8 mouse cellular contexts compared by ENCODE assay signal in genomic region chr10:93310721-93311411, GRCm38 (mm10). TPM values are rescaled to one million over a fixed set of nuclear protein-coding genes. Genes with fewer than 3 reads are reported as not detected.
DNase-seq lines count a peak whose midpoint lies in the region; ATAC-seq and TF ChIP-seq lines count a peak whose summit lies in the region.

TSS of gene Elk3 (minus strand) at chr10:93311135.

- H3K36me3 ChIP-seq in hindbrain, embryonic 15.5 days = no peaks in the 10 kb centered on the region
- no peaks in the 10 kb centered on the region for H3K36me3 ChIP-seq in liver, embryonic 11.5 days (ENCODE audit: control insufficient read depth, insufficient read depth, low read length)

- peak; percentile 59 for ATAC-seq in cerebellum, adult (ENCODE audit: insufficient number of reproducible peaks, low FRiP score, low TSS enrichment)
- peak; percentile 79 for ATAC-seq in hindbrain, embryonic 15.5 days (ENCODE audit: low FRiP score, low read depth)
- ATAC-seq in liver, embryonic 11.5 days (replicated peaks; ENCODE audit: low FRiP score) = peak; percentile 66
- peak; percentile 53; the same call in 1 of the 2 replicates for ATAC-seq in monocyte, adult 5-6 weeks (replicated peaks; ENCODE audit: insufficient number of reproducible peaks, low FRiP score, low TSS enrichment, poor library complexity, severe bottlenecking)

- no peak for DNase-seq in cerebellum, adult 11-12 months
- peak; percentile 69 for DNase-seq in adrenal gland, postnatal 25 days
- peak; percentile 73 for DNase-seq in gastrocnemius, adult 2 months
- DNase-seq in liver, embryonic 11.5 days (ENCODE audit: low spot score) = peak; percentile 67
- peak; percentile 14 for DNase-seq in testis, postnatal 14 days (ENCODE audit: low spot score)

- H3K9ac ChIP-seq in hindbrain, embryonic 15.5 days = peak within 1 kb of the TSS; percentile 48
- peak within 1 kb of the TSS; percentile 75 for H3K9ac ChIP-seq in liver, embryonic 11.5 days (ENCODE audit: low read depth, low read length)

- WGBS in hindbrain, embryonic 15.5 days = under 1% methylated on average over 50 of the region's 53 CpGs
- WGBS in liver, embryonic 11.5 days = under 1% methylated on average over 49 of the region's 53 CpGs

- no peak for TF ChIP-seq CTCF in gastrocnemius, adult 2 months (IDR thresholded peaks at IDR 0.05)

- H3K27ac ChIP-seq in gastrocnemius, adult 2 months = peak within 1 kb of the TSS; percentile 93
- H3K27ac ChIP-seq in hindbrain, embryonic 15.5 days (replicated peaks) = peak within 1 kb of the TSS; percentile 61
- peak within 1 kb of the TSS; percentile 86 for H3K27ac ChIP-seq in liver, embryonic 11.5 days (ENCODE audit: low read depth, low read length)

- H3K4me2 ChIP-seq in hindbrain, embryonic 15.5 days = peak within 1 kb of the TSS; percentile 98
- H3K4me2 ChIP-seq in liver, embryonic 11.5 days = peak within 1 kb of the TSS; percentile 89

- H3K9me3 ChIP-seq in hindbrain, embryonic 15.5 days = peaks cover 5% of the 10 kb centered on the region; the same call in 1 of the 2 replicates
- H3K9me3 ChIP-seq in liver, embryonic 11.5 days (ENCODE audit: control insufficient read depth, low read length) = no peaks in the 10 kb centered on the region

- intact Hi-C loops in gastrocnemius, adult 2 months (cut with DNase I) = loop anchor here (5.0 kb wide), 1 partner anchor 106 kb away; no protein-coding TSS in a partner anchor

- peak within 1 kb of the TSS; percentile 92 for H3K4me3 ChIP-seq in gastrocnemius, adult 2 months
- peak within 1 kb of the TSS; percentile 48 for H3K4me3 ChIP-seq in hindbrain, embryonic 15.5 days
- H3K4me3 ChIP-seq in liver, embryonic 11.5 days (ENCODE audit: low read depth, low read length) = peak within 1 kb of the TSS; percentile 69

- peaks cover 22% of the 10 kb centered on the region for H3K4me1 ChIP-seq in hindbrain, embryonic 15.5 days (replicated peaks)
- peaks cover 4% of the 10 kb centered on the region; the same call in 1 of the 2 replicates for H3K4me1 ChIP-seq in liver, embryonic 11.5 days (replicated peaks; ENCODE audit: control insufficient read depth, insufficient read depth, low read length)

- H3K27me3 ChIP-seq in hindbrain, embryonic 15.5 days = no peaks in the 10 kb centered on the region
- H3K27me3 ChIP-seq in liver, embryonic 11.5 days (replicated peaks; ENCODE audit: control insufficient read depth, insufficient read depth, low read length) = peaks cover 31% of the 10 kb centered on the region

RNA-seq across cellular contexts. Expression of gene Elk3, which starts in this region (rescaled TPM):
- 37.7 and 47.1 TPM in 2 replicates for total RNA-seq in adrenal gland, postnatal 25 days (2021)
- total RNA-seq in gastrocnemius, adult 2 months (2021) = 10 to 100 TPM; 11.7 to 14.2 TPM
- 8.1 and 8.3 TPM in 2 replicates for polyA plus RNA-seq in hindbrain, embryonic 15.5 days (2015; fragmentation: Nextera tagmentation; extraction: Ambion mirVana)
- 15.9 and 17.6 TPM in 2 replicates for polyA plus RNA-seq in liver, embryonic 11.5 days (2014; fragmentation: Nextera tagmentation; extraction: Ambion mirVana)
- total RNA-seq in monocyte, adult 5-6 weeks (2017) = 46.4 to 62.2 TPM (median 61.7 TPM) in 3 replicates
